8 mouse cellular contexts compared by ENCODE assay signal in genomic region chr4:87785132-87786074, GRCm38 (mm10).
A peak's percentile ranks its signal among the peaks of the same experiment; 100 is the strongest.
DNase-seq lines count a peak whose midpoint lies in the region; ATAC-seq and TF ChIP-seq lines count a peak whose summit lies in the region.

No protein-coding gene starts in this region.

- ATAC-seq in heart, embryonic 14.5 days (ENCODE audit: insufficient number of reproducible peaks, insufficient read depth, low FRiP score, low read depth), result 0 out of 2 replicates have a peak, but pooled peaks have one; percentile 43

- H3K9ac ChIP-seq in heart, embryonic 14.5 days (ENCODE audit: low read length), result no peak overlapping the region

- peaks cover 5 to 7% of the 10 kb centered on the region in 2 experiments for H3K4me1 ChIP-seq in heart, embryonic 14.5 days (ENCODE audit: control insufficient read depth in 2 of 2, insufficient read depth in 2 of 2, low read length in 2 of 2)
- H3K4me1 ChIP-seq in lung, adult 2 months (ENCODE audit: control insufficient read depth, insufficient read depth, low read length), result peaks cover 2% of the 10 kb centered on the region; the same call in 1 of the 2 replicates

- H3K4me2 ChIP-seq in heart, embryonic 14.5 days (ENCODE audit: low read length), result no peak overlapping the region

- H3K27me3 ChIP-seq in heart, embryonic 14.5 days (ENCODE audit: control insufficient read depth, insufficient read depth, low read length), result no peaks in the 10 kb centered on the region

- no peak overlapping the region for H3K27ac ChIP-seq in heart, embryonic 14.5 days (replicated peaks in 1 of 2; ENCODE audit: control insufficient read depth in 1 of 2, insufficient read depth in 1 of 2, low read depth in 2 of 2, low read length in 2 of 2)

- TF ChIP-seq POLR2A in lung, adult 2 months (IDR thresholded peaks at IDR 0.05; ENCODE audit: borderline replicate concordance, extremely low read depth, low read depth, low read length), result no peak

- no peak overlapping the region for H3K4me3 ChIP-seq in heart, embryonic 14.5 days (ENCODE audit: control insufficient read depth in 1 of 2, insufficient read depth in 1 of 2, low read depth in 1 of 2, low read length in 2 of 2)
- no peak overlapping the region for H3K4me3 ChIP-seq in lung, adult 2 months (replicated peaks; ENCODE audit: extremely low read depth, low read depth, low read length)

- H3K36me3 ChIP-seq in heart, embryonic 14.5 days (ENCODE audit: control insufficient read depth, insufficient read depth, low read length), result peaks cover 30% of the 10 kb centered on the region

- no peaks in the 10 kb centered on the region for H3K9me3 ChIP-seq in heart, embryonic 14.5 days (ENCODE audit: control insufficient read depth, low read length)

- WGBS in heart, embryonic 14.5 days, result 32% methylated on average over 12 of the region's 12 CpGs
- WGBS in lung, adult 2 months, result 38% methylated on average over 12 of the region's 12 CpGs

- peak; percentile 60 for TF ChIP-seq CTCF in lung, adult 2 months (IDR thresholded peaks at IDR 0.05; ENCODE audit: insufficient read depth, low read length)

- peak; percentile 63 for DNase-seq in 3T3-L1 (ENCODE audit: low read depth, low spot score)
- DNase-seq in adrenal gland, adult (ENCODE audit: inconsistent age in 2 of 2, low spot score in 1 of 2), result peak; percentile 54 to 81
- peak; percentile 80 for DNase-seq in embryo, embryonic 9.5 days (ENCODE audit: extremely low spot score)
- peak; percentile 56 for DNase-seq in kidney, postnatal 14 days
- peak; percentile 31 for DNase-seq in lung, adult 2 months
- peak; percentile 63 for DNase-seq in retina, postnatal 1 day
- no peak for DNase-seq in spleen, postnatal 36 days (ENCODE audit: low spot score in 2 of 2)

Comparison
In these comparisons a context has a peak if more than half of its experiments do, and no peak if none do; other contexts are left out.
1. DNase-seq: peak in 3T3-L1 (single experiment), adrenal gland, adult (2 of 2), embryo, embryonic 9.5 days (single experiment), kidney, postnatal 14 days (single experiment), lung, adult 2 months (single experiment) and retina, postnatal 1 day (single experiment); none in spleen, postnatal 36 days (0 of 2).